Mouse (Mus musculus): ENCODE measurements around the gene Tmx2. TPM values are rescaled to one million over a fixed set of nuclear protein-coding genes. Genes with fewer than 3 reads are reported as not detected.

Gene Tmx2
- polyA plus RNA-seq, 1 experiment: 454 TPM

- DNase-seq: no peak
- H3K27ac ChIP-seq (ENCODE audit: insufficient read depth, low read length): peak overlapping the region; percentile 54; the same call in 1 of the 2 replicates
- H3K27me3 ChIP-seq (ENCODE audit: control insufficient read depth, insufficient read depth, low read length): no peaks in the 10 kb centered on the region
- peaks cover 12% of the 10 kb centered on the region for H3K4me1 ChIP-seq (ENCODE audit: control insufficient read depth, insufficient read depth, low read length)
- H3K4me3 ChIP-seq (replicated peaks; ENCODE audit: insufficient read depth, low read depth, low read length): no peak overlapping the region
- TF ChIP-seq CTCF (IDR thresholded peaks at IDR 0.05; ENCODE audit: borderline replicate concordance, insufficient read depth, low read depth, low read length): no peak
- TF ChIP-seq POLR2A (IDR thresholded peaks at IDR 0.05; ENCODE audit: borderline replicate concordance, insufficient read depth, low read length): no peak
- 32% methylated on average over 4 of the region's 4 CpGs for WGBS
These were observed 43.9 kb downstream of the Tmx2 start for GRCm38 (mm10) chr2:84634934-84635482.

- 83% methylated on average over 4 of the region's 4 CpGs for WGBS
- Histone ChIP-seq H3K4me3 (replicated peaks; ENCODE audit: insufficient read depth, low read depth, low read length) (no peak overlapping the region), H3K27ac (ENCODE audit: insufficient read depth, low read length) (no peak overlapping the region), H3K27me3 (ENCODE audit: control insufficient read depth, insufficient read depth, low read length) (no peaks in the 10 kb centered on the region), H3K4me1 (ENCODE audit: control insufficient read depth, insufficient read depth, low read length) (peaks cover 12% of the 10 kb centered on the region)
- no peak for DNase-seq
- TF ChIP-seq POLR2A (IDR thresholded peaks at IDR 0.05; ENCODE audit: borderline replicate concordance, insufficient read depth, low read length): no peak
- no peak for TF ChIP-seq CTCF (IDR thresholded peaks at IDR 0.05; ENCODE audit: borderline replicate concordance, insufficient read depth, low read depth, low read length)
These were observed 44.9 kb downstream of the Tmx2 start for GRCm38 (mm10) chr2:84634006-84634405.

- no peak for DNase-seq
- Histone ChIP-seq H3K4me1 (ENCODE audit: control insufficient read depth, insufficient read depth, low read length) (peaks cover 12% of the 10 kb centered on the region), H3K4me3 (replicated peaks; ENCODE audit: insufficient read depth, low read depth, low read length) (no peak overlapping the region), H3K27ac (ENCODE audit: insufficient read depth, low read length) (no peak overlapping the region), H3K27me3 (ENCODE audit: control insufficient read depth, insufficient read depth, low read length) (no peaks in the 10 kb centered on the region)
- 35% methylated on average over 3 of the region's 3 CpGs for WGBS
- no peak for TF ChIP-seq CTCF (IDR thresholded peaks at IDR 0.05; ENCODE audit: borderline replicate concordance, insufficient read depth, low read depth, low read length)
- no peak for TF ChIP-seq POLR2A (IDR thresholded peaks at IDR 0.05; ENCODE audit: borderline replicate concordance, insufficient read depth, low read length)
These were observed 45.9 kb downstream of the Tmx2 start for GRCm38 (mm10) chr2:84632999-84633398.

- WGBS: 94% methylated on average over 1 of the region's 1 CpGs
- TF ChIP-seq CTCF (IDR thresholded peaks at IDR 0.05; ENCODE audit: borderline replicate concordance, insufficient read depth, low read depth, low read length): no peak
- TF ChIP-seq POLR2A (IDR thresholded peaks at IDR 0.05; ENCODE audit: borderline replicate concordance, insufficient read depth, low read length): no peak
- Histone ChIP-seq H3K27me3 (ENCODE audit: control insufficient read depth, insufficient read depth, low read length) (no peaks in the 10 kb centered on the region), H3K4me1 (ENCODE audit: control insufficient read depth, insufficient read depth, low read length) (peaks cover 12% of the 10 kb centered on the region), H3K27ac (ENCODE audit: insufficient read depth, low read length) (no peak overlapping the region), H3K4me3 (replicated peaks; ENCODE audit: insufficient read depth, low read depth, low read length) (no peak overlapping the region)
- no peak for DNase-seq
These were observed 46.9 kb downstream of the Tmx2 start for GRCm38 (mm10) chr2:84632001-84632400.

GRCm38 (mm10) chr2:84627036-84627435 is 51.9 kb downstream of the Tmx2 start:
- no peak for DNase-seq
- TF ChIP-seq POLR2A (IDR thresholded peaks at IDR 0.05; ENCODE audit: borderline replicate concordance, insufficient read depth, low read length) (no peak), CTCF (IDR thresholded peaks at IDR 0.05; ENCODE audit: borderline replicate concordance, insufficient read depth, low read depth, low read length) (no peak)
- Histone ChIP-seq H3K4me1 (ENCODE audit: control insufficient read depth, insufficient read depth, low read length) (no peaks in the 10 kb centered on the region), H3K27ac (ENCODE audit: insufficient read depth, low read length) (no peak overlapping the region), H3K4me3 (replicated peaks; ENCODE audit: insufficient read depth, low read depth, low read length) (no peak overlapping the region), H3K27me3 (ENCODE audit: control insufficient read depth, insufficient read depth, low read length) (no peaks in the 10 kb centered on the region)
- WGBS: 73% methylated on average over 3 of the region's 3 CpGs

GRCm38 (mm10) chr2:84626366-84626975 is 52.5 kb downstream of the Tmx2 start:
- Histone ChIP-seq H3K4me3 (replicated peaks; ENCODE audit: insufficient read depth, low read depth, low read length) (no peak overlapping the region), H3K27me3 (ENCODE audit: control insufficient read depth, insufficient read depth, low read length) (no peaks in the 10 kb centered on the region), H3K4me1 (ENCODE audit: control insufficient read depth, insufficient read depth, low read length) (no peaks in the 10 kb centered on the region), H3K27ac (ENCODE audit: insufficient read depth, low read length) (no peak overlapping the region)
- DNase-seq: no peak
- TF ChIP-seq CTCF (IDR thresholded peaks at IDR 0.05; ENCODE audit: borderline replicate concordance, insufficient read depth, low read depth, low read length) (no peak), POLR2A (IDR thresholded peaks at IDR 0.05; ENCODE audit: borderline replicate concordance, insufficient read depth, low read length) (no peak)
- WGBS: 90% methylated on average over 7 of the region's 7 CpGs

GRCm38 (mm10) chr2:84624201-84624600 is 54.7 kb downstream of the Tmx2 start:
- no peaks in the 10 kb centered on the region for H3K4me1 ChIP-seq (ENCODE audit: control insufficient read depth, insufficient read depth, low read length)

GRCm38 (mm10) chr2:84623428-84624119 is 55.4 kb downstream of the Tmx2 start:
- Histone ChIP-seq H3K4me1 (ENCODE audit: control insufficient read depth, insufficient read depth, low read length) (no peaks in the 10 kb centered on the region), H3K27me3 (ENCODE audit: control insufficient read depth, insufficient read depth, low read length) (no peaks in the 10 kb centered on the region), H3K27ac (ENCODE audit: insufficient read depth, low read length) (no peak overlapping the region), H3K4me3 (replicated peaks; ENCODE audit: insufficient read depth, low read depth, low read length) (no peak overlapping the region)
- no peak for DNase-seq
- TF ChIP-seq POLR2A (IDR thresholded peaks at IDR 0.05; ENCODE audit: borderline replicate concordance, insufficient read depth, low read length): no peak
- no peak for TF ChIP-seq CTCF (IDR thresholded peaks at IDR 0.05; ENCODE audit: borderline replicate concordance, insufficient read depth, low read depth, low read length)
- WGBS: 94% methylated on average over 3 of the region's 3 CpGs

More at GRCm38 (mm10) chr2:84624201-84624600, 54.7 kb downstream of the Tmx2 start:
- no peak for DNase-seq
- no peak overlapping the region for H3K27ac ChIP-seq (ENCODE audit: insufficient read depth, low read length)
- H3K27me3 ChIP-seq (ENCODE audit: control insufficient read depth, insufficient read depth, low read length): no peaks in the 10 kb centered on the region
- 94% methylated on average over 17 of the region's 17 CpGs for WGBS
- TF ChIP-seq POLR2A (IDR thresholded peaks at IDR 0.05; ENCODE audit: borderline replicate concordance, insufficient read depth, low read length): no peak
- no peak for TF ChIP-seq CTCF (IDR thresholded peaks at IDR 0.05; ENCODE audit: borderline replicate concordance, insufficient read depth, low read depth, low read length)
- H3K4me3 ChIP-seq (replicated peaks; ENCODE audit: insufficient read depth, low read depth, low read length): no peak overlapping the region

Data from cerebellum, adult 2 months (tissue).